Mouse (Mus musculus) MEL-GATA-1-ER (cell line): Measurements from ENCODE around the gene Slc4a7.
"Not testable (repeated sequence)": the region's sequence is repeated elsewhere in the genome, so short reads cannot be mapped to it uniquely, and the experiment has no call there.

Experiments
- DNase-seq: peaks from one replicate; pipeline ENCODE4 v3.0.0-alpha.2; 2012; ENCODE audit warnings: low read depth; ENCODE audit errors: extremely low read depth

Gene Slc4a7

DNA sequence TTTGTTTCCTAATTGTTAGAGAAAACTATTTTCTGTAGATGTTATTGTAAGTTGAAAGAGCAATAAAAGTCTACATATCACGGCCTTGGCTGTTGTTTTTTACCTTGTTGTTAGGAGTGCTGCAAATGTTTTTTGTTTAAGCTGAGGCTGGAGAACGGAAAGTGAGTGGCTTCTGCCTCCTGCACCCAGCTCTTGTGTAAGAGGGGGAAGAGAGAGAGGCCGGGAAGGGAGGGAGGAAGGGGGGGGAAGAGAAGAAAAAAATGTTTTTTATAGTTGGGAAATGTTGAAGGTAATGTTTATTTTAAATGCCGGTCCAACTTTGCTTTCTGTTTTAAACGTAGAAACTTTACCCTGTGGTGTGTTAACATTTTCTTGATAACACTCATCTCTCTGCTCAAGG is 97.8 kb downstream of the Slc4a7 start:
- DNase-seq: no peak

DNA sequence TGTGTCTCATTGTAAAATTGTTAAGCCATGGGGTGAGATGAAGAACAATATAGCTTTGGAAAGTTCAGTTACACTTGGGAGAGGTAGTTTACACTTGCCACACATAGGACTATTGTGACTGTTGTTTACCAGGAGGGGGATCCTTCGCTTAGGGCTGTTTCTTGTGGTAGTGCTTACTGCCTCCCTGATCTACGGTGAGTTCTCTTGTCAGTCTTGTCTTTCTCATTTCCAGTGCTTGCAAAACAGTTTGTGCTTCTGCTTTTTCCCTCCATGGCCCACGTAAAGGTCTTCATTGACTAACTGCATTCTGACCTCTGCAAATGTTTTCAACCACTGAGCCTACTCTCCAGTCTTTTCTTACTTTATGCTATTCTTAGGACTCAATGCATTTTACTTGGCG is 98.3 kb downstream of the Slc4a7 start:
- DNase-seq: no peak

DNA sequence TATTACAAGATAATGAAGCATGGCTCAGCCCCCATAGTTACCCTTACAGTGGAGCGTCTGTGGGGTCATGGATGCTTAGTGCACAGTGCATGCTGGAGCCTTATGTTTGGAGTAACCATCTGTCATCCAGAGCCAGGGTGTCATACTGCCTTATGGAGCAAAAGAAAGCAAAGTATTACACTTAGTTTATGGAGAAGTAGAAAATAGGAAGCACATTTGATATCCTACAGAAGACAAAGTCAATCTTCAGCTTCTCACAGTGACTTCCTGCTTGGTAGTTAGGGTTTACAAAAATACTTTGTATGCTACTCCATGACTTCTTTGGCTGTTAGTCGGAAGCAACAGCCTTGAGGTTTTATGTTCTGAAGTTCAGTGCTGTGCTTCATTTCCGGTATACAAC is 98.7 kb downstream of the Slc4a7 start:
- DNase-seq: no peak

DNA sequence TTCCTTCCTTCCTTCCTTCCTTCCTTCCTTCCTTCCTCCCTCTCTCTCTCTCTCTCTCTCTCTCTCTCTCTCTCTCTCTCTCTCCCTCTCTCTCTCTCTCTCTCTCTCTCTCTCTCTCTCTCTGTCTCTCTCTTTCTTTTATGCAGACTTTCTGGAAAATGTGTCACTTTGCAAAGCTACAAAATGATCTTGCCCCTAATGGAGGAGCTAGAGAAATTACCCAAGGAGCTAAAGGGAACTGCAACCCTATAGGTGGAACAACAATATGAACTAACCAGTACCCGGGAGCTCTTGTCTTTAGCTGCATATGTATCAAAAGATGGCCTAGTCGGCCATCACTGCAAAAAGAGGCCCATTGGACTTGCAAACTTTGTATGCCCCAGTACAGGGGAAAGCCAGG is 101.0 kb downstream of the Slc4a7 start, which contains the start of gene Nek10:
Gene Nek10 (plus strand): TSS at position 301 of the 400 bp plus-strand sequence.
- DNase-seq: not testable (repeated sequence)

DNA sequence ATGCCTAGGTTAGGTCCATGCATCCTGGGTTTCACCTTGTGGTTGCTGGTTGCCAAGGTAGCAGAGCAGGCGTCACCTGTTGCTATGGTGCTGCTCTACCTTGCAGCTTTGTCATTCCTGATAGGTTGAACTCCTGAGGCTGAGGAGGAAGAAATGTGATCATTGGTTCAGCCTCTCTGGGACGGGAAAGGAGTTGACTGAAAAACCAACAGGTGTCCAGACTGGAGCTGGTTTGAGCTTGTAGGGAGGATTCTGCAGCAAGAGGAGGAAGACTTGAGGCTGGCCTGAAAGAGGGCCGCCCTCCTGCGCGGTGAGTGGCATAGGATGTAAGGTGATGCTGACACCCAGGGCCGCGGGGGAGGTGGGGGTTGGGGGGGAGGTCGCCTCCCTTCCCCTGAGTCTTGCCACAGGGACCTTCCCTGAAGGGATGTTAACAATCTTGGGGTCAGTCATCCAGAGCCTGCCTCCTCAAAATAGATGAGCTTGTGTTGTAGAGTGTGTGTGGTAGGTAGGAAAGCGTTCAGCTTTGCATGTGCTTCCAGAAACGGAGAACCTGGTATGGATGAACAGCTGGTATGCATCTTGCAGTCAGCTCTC is 101.9 kb downstream of the Slc4a7 start:
- no peak for DNase-seq

DNA sequence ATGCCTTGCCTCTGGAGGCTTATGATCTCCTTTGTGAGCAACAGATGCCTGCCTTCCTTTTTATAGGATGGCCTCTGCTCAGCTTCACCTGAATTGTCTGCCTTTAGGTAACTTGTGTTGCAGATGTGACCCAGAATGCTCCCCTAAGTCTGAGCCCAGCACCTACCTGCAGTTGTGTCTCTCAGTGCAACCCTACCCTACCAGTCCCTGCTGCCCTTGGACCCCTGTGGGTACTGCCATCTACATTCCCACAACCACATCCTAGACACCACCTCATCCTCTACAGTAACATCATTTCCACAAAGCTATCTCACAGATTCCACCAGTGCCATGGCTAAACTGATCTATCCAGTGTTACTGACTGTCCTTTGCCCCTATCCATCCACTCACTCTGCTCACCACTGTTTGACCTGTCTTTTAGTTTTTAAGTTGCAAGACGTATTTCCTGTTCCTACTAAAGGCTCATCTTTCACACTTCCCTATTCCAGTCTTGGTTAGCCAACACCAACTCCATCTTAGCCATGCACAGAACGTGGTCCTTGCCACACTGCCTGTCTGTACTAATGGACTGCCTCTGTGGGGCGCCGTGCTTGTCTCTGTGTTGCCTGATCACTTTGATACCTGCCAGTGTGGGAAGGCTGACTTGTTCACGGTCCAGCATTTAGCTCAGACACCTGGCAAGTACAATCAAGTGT is 102.6 kb downstream of the Slc4a7 start:
- no peak for DNase-seq

DNA sequence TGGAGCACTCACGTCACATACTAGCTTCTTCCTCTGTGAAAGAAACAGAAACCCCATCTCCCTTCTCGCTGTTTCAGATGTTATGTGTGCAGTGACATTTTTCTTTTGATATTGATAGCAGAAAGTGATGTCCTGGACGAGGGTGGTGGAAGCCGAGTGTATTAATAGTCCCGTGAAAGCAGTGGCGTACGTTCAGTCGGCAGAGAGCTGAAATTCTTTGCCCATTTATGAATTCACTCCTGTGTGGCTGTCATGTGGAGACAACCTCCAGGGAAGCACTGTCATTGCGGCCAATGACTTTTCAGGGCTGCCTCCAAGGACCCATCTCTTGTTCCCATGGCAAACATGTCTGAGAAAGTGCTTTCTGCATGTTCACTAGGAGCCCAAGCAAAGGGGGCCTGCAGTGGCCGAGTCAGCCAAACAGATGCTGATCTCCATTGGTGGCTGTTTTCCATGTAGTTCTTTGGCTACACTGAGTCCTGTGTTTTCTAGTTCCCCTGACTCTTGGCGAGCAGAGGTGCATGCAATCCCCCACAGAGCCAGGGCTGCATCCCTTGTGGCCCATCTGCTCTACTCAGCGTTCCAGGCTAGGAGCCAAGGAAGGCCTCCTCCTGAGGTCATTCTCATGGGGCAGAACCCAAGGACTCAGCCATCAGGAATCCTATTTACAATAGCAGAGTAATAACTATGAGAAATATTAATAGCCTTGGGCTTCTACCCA is 130.6 kb downstream of the Slc4a7 start:
- DNase-seq: no peak

DNA sequence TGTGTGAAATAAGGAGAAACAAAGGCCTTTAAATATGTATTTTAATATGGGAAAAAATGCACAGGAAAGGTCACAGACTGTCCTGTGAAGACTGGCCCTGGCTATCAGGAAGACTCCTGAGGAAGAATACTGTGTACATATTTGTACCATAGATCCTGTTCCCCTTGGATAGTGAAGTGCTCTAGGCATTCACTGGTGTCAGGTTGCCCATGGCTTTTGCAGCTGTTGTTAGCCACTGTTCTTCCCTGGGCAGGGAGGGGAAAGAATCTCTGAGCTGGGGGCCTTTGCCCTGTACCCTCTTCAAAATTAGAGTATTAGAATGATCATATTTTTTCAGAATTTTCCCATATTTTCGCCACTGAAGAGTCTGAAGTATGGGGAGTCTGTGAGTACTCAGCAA is 131.4 kb downstream of the Slc4a7 start:
- no peak for DNase-seq

DNA sequence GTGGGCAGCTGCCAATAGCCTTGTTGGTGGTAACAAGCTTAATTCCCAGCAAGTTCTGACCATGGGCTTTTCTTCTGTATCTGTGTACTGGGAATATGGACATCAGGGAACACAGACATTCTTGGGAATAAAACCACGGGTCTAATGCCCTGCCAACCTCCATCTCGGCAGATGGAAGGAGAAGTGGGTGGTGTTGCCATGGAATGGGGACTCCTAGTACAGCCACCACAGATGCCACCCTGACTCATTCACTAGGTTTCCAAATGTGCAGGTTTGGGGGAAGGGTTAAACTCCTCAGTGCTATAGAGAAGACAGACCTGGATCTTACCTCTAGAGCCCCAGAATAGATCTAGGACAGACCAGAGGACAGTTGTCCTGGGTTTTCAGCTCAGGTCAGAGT is 132.2 kb downstream of the Slc4a7 start:
- DNase-seq: no peak

DNA sequence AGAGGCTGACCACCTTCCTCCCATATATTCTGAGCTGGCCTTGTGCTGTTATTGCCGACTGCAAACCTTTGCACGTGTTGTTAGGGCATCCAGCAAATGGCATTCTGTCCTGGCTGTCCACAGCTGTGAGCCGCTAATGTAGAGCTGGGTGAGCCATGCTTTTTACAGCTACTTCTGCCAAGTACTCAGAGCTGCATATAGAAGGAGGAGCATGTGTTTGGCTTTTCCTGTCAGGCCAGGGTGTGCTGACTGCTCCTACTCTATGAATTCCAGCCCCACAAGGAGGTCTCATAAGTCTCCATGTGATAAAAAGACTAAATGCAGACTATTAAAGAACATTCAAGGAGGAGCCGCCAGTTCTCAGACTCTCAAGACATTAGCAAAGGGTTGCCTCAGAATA is 135.5 kb downstream of the Slc4a7 start:
- no peak for DNase-seq

DNA sequence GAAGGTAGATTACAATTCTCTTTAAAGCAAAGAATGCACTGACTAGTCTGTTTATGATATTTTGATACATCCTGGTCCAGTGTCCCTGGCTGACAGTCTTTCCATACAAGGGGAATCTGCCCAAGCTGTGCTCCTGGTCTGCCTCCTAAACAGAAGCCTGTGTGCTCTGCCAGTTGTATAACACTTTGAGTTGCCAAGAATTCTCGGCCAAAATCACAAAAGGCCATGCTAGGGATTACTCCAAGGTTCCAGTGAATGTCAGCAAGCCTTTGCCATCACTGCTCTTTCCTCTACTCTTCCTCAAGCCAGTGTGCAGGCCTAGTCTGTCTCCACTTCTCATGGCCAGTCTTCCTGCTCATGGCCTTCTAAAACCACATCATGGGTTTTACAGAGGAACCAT is 136.0 kb downstream of the Slc4a7 start:
- DNase-seq: no peak

DNA sequence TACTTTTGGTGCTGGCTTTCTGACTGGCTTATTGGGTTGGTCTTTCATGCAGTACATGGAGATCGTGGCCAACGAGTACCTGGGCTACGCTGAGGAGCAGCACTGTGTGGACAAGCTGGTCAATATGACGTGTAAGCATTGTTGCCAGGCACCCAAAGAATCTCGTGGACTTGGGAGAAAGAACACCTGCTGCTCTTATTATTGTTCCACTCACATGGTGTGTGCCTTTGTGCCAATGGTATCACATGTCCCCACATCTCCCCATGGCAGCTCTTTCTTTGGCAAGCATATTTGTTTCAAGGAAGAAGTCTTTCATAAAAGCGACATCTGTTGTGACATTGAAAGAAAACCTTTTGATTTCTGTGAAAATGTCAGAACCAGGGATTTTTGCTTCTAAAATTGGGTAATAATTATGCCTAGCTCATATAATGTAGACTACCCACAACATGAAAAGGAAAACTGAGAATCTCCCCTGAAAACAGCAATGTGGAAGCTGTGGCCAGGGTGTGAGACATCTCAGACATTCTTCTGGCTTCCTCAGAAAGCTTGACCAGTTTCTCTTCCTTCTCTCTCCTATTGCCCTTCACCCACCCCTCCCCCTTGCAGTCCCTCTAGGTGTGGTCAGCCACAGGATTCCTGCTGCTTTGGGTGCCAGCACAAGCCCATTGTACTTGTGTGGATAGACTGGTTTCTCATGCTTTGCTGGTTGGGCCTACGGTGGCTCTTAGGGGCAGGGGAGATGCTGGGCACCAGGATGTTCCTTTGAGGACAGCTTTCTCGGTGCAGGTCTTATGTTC is 140.9 kb downstream of the Slc4a7 start:
- no peak for DNase-seq
